Mouse (Mus musculus) c-Kit-positive CD71-negative TER-119-negative erythroid progenitor cells, embryonic 14.5 days (primary cell): ENCODE measurements around the gene Asb3.
"Not testable (repeated sequence)": the region's sequence is repeated elsewhere in the genome, so short reads cannot be mapped to it uniquely, and the experiment has no call there.

ENCODE experiments used
- DNase-seq: peaks from one replicate; pipeline ENCODE4 v3.0.0-alpha.2; 2013; ENCODE audit warnings: low read depth

Asb3 gene

DNA sequence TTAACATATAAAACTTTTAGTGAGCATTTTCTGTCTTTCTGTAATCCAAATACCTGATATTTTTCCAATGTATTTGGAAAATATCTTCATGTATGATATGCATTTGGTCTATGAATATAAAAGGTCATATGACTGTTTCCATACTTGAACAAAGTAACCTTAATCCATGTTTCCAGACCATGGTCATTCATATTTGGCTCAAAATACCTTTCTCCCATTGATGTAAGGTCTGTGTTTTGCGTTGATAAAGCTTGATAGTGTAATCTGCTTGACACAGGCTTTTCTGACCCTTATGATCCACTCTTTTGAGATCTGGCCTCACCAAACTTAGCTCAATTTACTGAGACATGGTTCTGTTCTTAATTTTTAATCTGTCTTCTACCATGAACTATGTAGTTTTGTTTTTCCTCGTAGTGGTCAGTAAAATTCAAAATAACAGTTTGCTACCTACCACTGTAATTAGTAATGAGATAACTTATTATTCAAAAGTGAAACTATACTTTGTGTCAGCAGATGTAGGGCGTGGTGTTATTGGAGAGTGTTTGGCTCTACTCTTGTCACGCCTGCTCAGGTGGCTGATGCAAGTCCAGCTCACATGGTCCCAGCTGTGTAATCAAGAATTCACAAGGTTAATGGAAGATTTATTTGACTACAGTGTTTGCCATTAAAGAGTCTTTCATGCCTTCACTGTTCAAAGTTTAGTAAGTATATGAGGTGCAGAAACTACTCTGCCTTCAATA lies 116.1 kb downstream of the Asb3 start:
- DNase-seq = no peak

DNA sequence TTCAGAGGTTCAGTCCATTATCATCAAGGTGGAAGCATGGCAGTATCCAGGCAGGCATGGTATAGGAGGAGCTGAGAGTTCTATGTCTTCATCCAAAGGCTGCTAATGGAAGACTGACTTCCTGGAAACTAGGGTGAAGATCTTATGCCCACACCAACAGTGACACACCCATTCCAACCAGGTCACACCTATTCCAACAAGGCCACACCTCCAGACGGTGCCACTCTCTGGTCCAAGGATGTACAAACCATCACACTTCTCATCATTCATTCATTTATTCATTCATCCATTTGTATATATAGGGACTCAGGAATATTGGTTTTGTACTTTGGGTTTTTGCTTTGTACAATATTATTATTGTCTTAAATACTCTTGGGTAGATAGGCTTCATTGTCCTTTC lies 124.5 kb downstream of the Asb3 start:
- DNase-seq = not testable (repeated sequence)

DNA sequence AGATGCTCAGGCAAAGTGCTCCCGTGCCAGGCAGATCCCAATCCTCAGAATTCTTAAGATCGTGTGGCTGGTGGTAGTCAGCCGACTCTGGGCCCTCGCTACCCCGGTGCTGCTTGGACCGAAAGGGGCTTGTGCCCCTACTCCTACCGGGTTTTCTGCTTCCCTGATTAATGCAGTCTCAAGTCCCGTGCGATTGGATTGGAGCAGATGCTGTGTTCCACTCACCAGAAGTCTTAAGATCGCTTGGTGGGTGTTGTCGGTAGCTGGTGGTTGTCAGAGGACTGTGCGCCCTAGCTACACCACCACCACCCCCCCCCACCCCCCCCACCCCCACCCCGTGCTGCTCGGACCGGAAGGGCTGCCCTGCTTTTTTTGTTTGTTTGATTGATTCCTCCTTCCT lies 132.2 kb downstream of the Asb3 start:
- DNase-seq = not testable (repeated sequence)

DNA sequence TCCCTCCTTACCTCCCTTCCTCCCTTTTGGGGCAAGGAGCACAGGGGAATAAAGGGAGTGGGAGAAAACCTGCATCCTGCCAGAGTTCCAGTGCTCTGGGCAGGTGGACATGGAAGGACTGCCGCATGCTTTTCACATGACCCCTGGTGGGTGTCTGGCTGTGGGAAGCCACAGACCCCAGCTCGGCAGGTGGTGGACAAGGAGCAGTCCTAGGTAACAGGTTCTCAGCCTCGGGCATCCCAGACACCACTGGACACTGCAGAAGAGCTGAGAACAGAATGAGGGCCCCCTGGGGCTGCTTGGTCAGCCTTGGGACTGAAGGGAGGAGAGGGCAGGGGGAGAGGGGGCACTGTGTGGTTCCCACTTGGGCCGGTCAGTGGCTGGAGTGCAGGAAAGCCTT lies 149.7 kb downstream of the Asb3 start:
- no peak for DNase-seq

DNA sequence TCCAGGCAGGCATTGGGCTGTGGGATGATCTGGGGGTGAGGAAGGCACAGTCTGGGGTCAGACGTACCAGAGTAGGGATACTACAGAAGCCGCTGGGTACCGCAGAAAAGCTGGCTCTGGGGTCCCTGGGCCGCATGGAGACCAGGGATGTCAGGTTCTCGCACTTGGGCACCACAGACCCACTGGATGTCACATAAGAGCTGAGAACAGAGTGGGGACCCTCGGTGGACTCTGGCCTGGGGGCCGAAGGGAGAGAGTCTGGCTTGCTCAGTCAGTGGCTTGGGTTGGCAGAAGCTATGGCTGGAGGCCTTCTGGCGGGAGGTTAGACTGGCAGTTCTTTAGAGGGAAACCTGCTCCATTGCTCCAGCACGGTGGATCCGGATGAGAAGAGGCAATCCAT lies 204.8 kb downstream of the Asb3 start:
- DNase-seq = no peak

DNA sequence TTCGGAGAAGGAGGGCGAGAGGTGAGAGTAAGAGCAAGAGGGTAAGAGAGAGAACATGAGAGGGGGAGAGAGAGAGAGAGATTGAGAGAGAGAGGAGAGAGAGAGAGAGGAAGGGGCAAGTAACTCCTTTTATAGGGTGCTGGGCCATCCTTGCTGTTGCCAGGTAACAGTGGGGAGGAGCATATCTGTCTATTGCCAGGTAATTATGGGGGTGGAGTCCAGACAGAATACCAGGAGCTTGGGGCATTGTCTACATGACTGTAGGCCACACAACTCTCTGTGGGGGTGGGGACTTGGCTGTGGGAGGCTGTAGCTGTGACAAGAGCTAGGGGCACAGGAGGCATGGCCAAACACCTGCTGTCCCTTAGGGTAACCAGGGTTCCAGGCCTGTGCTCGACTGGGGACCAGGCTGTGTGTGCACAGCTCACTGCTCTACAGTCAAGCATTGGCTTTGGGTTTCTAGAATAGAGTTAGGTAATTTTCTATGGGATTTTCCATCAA lies 205.3 kb downstream of the Asb3 start:
- no peak for DNase-seq

DNA sequence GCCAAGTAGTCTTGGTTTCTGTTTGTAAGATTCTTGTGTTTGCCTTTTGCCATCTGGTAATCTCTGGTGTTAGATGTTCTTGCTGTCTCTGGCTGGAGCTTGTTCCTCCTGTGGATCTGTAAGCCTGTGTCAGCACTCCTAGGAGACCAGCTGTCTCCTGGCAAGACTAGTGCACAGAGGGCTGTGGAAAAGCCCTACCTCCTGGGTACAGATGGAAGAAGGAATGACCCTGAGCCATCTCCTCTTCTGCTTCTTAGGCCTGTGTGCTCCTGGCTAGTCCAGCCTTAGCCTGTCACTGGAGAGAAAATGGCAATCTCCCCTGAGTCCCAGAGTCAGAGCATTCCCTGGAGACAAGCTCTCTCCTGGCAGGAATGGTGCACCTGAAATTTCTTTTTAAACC lies 214.3 kb downstream of the Asb3 start:
- not testable (repeated sequence) for DNase-seq

DNA sequence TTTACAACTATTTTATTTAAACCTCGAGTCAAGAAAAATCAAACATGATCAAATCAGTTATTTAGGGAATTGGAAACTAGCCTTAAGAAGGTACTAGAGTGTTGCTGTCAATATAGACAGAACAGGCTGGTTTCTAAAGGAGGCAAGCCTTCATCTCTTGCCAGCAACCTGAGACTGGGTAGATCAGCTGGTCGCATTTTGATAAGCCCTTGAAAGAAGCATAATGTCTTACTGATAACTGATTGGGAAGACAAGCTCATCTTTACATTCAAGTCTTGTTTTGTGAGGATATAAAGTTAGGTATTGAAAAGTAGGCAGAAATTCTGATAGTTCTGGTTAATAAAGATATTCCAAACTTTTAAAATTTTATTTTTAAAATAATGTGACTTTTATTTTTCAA lies 217.0 kb downstream of the Asb3 start:
- DNase-seq = no peak

DNA sequence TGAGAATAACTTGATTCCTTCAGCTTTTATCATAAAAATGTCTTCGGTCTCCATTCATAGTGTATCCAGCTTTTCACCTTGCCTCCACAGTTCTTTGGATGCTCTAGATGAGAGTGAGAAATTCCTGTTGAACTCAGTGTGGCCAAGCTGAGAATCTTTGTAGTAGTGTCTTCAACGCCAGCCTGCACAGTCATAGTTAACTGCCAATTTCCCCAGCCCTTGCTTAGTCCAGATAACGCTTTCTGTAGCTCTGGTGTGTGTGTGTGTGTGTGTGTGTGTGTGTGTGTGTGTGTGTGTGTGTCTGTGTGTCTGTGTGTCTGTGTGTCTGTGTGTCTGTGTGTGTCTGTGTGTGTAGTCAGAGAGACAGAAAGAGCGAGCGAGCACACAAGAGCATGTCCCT lies 220.1 kb downstream of the Asb3 start:
- DNase-seq = no peak

DNA sequence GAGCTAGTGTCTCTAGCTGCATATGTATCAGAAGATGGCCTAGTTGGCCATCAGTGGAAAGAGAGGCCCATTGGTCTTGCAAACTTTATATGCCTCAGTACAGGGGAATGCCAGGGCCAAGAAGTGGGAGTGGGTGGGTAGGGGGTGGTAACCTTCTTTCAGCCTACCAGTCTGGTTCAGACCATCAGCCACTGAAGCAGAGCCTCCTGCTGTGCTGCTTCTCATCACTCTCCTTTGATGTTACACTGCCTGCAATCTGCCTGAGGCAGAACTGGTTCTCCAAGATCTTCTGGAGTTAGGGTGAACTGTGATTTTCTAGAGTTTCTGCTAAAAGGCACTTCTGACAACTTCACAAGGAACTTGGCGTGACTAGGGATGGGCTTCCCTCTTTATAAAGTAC lies 241.7 kb downstream of the Asb3 start:
- not testable (repeated sequence) for DNase-seq

DNA sequence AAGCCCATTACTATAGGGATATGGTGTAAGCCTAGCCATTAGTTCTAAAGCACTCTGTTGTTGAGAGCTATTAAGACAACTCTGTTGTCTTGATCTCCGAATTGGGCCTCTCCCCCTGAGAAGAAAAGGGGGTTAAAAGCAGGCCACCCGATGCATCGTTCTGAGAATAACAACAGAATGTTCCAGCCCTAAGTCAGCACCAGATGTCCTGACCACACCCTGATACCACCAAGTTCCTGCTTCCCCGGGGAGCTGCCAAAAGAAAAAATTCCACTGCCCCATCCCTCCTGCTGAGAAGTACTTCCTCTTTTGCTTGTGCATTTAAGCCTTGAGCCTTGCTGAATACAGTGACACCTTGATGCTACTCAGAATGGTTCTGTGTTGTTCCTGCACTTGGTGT lies 248.5 kb downstream of the Asb3 start:
- not testable (repeated sequence) for DNase-seq

DNA sequence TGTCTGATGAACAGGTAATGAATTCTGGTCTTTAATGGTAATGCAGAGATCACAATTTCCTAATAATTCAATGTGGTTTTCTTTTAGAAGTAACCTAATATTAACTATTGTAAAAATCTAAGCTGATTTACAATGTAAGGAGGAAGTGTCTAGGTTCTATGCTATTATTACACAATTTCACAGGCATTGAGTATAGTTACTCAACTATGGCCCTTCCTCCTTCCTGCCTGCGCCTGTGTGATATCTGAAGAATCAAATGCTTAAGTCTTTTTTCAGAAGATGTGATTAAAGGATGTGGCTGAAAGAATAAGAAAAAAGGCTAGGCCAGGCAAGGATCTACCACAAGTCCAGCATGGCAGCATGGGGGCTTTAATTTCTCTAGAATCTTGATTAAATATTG lies 249.6 kb downstream of the Asb3 start:
- DNase-seq = not testable (repeated sequence)

DNA sequence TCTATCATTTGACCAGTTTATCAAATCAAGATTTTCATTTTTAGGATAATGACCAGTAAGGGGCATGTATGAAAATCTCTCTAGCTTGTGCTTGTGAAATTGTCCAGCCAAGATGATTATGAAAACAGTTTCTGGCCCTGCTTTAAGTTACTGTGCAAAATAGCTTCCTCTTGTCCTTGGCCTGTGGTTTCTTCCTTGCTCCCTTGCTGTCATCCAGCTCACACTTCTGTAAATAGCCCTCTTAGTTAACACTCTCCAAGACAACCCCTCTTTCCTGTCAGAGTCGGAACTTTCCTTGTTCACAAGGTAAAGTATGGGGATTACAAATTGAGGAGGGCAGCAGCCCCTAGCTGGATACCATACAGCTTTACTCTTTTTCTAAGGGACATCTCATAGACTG lies 253.2 kb downstream of the Asb3 start:
- DNase-seq = not testable (repeated sequence)
